Mouse (Mus musculus): ENCODE measurements around the gene Pla2g10. TPM values are rescaled to one million over a fixed set of nuclear protein-coding genes. Genes with fewer than 3 reads are reported as not detected.
"Not testable (repeated sequence)": the region's sequence is repeated elsewhere in the genome, so short reads cannot be mapped to it uniquely, and the experiment has no call there.

The Pla2g10 gene
- polyA plus RNA-seq (2012; ENCODE audit: insufficient read depth, insufficient read length, missing spikeins), result not detected in 2 replicates

DNA sequence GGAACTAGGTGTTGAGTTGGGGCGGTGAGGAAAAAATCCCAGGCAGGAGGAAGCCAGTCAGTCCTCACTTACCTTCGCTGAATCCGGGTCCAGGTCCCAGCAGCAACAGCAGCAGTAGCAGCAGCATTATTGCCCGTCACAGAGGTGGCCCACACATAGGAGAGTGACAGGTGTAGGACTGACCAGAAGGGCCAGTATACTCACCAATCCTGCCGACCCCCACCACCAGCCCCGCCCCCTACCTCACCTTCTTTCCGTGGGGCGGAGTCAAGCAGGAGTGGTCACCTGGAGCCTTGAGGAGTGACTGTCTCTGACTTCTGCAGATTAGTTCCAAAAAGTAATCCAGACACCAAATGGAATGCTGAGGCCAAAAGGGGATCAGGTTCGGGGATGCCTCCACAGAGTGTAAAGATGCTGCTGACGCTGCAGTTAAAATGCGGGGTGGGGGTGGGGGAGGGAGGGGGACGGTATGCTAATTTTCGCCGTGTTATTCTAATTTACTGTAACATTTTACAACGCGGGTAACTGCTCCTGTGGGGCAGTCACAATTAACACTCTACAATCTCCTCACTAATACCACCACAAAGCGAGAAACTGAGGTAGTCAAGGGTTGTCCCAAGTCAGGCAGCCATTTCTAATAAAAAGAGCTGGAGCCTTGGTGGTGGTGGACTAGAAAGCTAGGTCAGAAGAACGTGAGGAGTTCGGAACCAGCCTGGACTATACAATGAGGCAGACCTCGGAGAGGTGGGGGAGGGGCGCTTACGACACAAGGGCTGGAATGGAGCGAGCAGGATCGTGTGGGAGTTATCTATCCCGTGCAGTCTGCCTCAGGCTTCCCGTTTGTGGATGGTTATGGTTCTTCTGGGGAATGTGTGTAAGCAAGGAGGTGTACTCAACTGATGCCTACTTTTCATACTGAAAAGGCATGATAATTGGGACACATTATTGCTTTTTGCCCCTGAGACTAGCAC, at the start of gene Pla2g10:
Pla2g10 (minus strand) TSS at position 699 of the 971 bp plus-strand sequence.
- TF ChIP-seq CTCF (IDR thresholded peaks at IDR 0.05; ENCODE audit: low read depth, low read length) (no peak), POLR2A (IDR thresholded peaks at IDR 0.05; ENCODE audit: borderline replicate concordance, low read depth, low read length) (no peak)
- Histone ChIP-seq H3K4me1 (ENCODE audit: control insufficient read depth, insufficient read depth, low read length) (peaks cover 3% of the 10 kb centered on the region; the same call in 1 of the 2 replicates), H3K27ac (ENCODE audit: insufficient read depth, low read depth, low read length) (no peak within 1 kb of the TSS), H3K4me3 (ENCODE audit: insufficient read depth, low read length) (no peak within 1 kb of the TSS)

DNA sequence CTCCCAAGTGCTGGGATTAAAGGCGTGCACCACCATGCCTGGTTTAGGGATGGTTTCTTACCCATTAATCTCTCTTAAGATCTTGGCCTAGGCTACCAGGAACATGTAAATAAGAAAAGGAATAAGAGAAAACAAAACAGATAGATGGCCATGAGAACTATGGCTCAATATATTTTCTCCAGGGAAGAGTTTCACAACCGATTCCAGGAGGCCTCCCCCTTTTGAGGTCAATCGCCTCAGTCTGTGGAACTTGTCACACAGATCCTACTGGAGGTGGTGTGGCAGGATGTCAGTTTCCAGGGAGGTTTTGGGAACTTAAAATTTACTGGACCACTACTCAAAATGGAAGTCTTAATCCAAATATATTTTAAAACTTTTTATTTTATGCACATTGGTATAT, 43.9 kb upstream of the Pla2g10 start:
- H3K4me1 ChIP-seq (ENCODE audit: control insufficient read depth, insufficient read depth, low read length); H3K4me3 ChIP-seq (ENCODE audit: insufficient read depth, low read length); H3K27ac ChIP-seq (ENCODE audit: insufficient read depth, low read depth, low read length): not testable (repeated sequence)

DNA sequence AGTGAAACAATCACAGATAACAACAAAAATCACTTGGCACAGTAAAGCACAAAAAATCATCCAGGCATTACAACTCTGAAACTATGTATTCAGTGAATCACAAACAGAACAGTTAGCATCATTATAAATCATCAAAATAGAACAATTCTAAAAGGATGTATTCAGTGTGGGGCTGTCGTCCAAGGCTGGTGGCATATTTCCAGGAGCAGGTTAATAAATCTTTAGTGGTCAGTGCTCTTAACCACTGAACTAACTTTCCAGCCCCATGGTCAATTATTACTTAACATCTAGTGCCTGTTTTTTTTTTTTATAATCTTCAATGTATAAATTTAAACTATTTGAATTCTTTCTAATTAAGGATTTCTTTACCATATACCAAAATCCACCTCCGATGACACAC, 43.2 kb upstream of the Pla2g10 start:
- not testable (repeated sequence) for H3K4me3 ChIP-seq (ENCODE audit: insufficient read depth, low read length); H3K27ac ChIP-seq (ENCODE audit: insufficient read depth, low read depth, low read length); H3K4me1 ChIP-seq (ENCODE audit: control insufficient read depth, insufficient read depth, low read length)

DNA sequence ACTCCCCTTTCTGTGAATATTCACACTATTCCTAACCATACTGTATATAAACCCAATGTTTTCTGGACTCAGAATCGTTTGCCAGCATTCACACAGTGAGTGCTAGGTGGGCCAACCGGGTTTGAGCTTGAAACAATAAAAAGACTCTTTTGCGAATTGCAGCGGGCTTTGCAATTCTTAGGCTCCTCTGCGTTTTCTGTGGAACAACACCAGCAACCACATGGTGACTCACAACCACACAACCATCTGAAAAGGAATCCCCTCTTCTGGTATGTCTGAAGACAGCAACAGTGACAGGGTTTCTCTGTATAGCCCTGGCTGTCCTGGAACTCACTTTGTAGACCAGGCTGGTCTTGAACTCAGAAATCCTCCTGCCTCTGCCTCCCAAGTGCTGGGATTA, 41.3 kb upstream of the Pla2g10 start:
- H3K27ac ChIP-seq (ENCODE audit: insufficient read depth, low read depth, low read length); H3K4me1 ChIP-seq (ENCODE audit: control insufficient read depth, insufficient read depth, low read length); H3K4me3 ChIP-seq (ENCODE audit: insufficient read depth, low read length): not testable (repeated sequence)

DNA sequence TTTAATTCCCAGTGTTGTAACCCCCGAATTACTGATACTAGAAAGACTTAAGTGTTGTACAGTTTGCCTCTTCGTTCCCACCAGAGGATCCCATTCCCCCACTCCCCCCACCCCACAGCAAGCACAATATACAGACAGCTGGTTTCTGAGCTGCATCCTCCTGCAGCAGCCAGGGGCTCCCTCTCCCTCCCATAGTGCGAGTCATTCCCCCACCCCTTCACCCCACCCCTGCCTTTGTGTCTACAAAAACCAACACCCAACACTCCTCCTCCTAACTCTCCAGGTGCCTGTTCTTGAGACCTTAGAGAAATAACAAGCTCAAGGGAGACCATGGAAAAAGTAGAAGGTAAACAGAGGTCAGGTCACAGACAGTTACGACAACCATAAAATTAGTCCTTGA, 40.8 kb upstream of the Pla2g10 start:
- not testable (repeated sequence) for H3K4me3 ChIP-seq (ENCODE audit: insufficient read depth, low read length); H3K4me1 ChIP-seq (ENCODE audit: control insufficient read depth, insufficient read depth, low read length); H3K27ac ChIP-seq (ENCODE audit: insufficient read depth, low read depth, low read length)

GRCm38 (mm10) chr16:13766367-13766766, 35.6 kb upstream of the Pla2g10 start:
- no peak overlapping the region for H3K4me3 ChIP-seq (ENCODE audit: insufficient read depth, low read length)
- peak overlapping the region; percentile 11 for H3K27ac ChIP-seq (ENCODE audit: insufficient read depth, low read depth, low read length)
- peaks cover 8% of the 10 kb centered on the region for H3K4me1 ChIP-seq (ENCODE audit: control insufficient read depth, insufficient read depth, low read length)
- TF ChIP-seq POLR2A (IDR thresholded peaks at IDR 0.05; ENCODE audit: borderline replicate concordance, low read depth, low read length) (no peak), CTCF (IDR thresholded peaks at IDR 0.05; ENCODE audit: low read depth, low read length) (no peak)

- H3K4me1 ChIP-seq (ENCODE audit: control insufficient read depth, insufficient read depth, low read length), result peaks cover 8% of the 10 kb centered on the region
- no peak overlapping the region for H3K4me3 ChIP-seq (ENCODE audit: insufficient read depth, low read length)
- TF ChIP-seq CTCF (IDR thresholded peaks at IDR 0.05; ENCODE audit: low read depth, low read length) (no peak), POLR2A (IDR thresholded peaks at IDR 0.05; ENCODE audit: borderline replicate concordance, low read depth, low read length) (no peak)
- no peak overlapping the region for H3K27ac ChIP-seq (ENCODE audit: insufficient read depth, low read depth, low read length)
Measured at GRCm38 (mm10) chr16:13764519-13764918, 33.7 kb upstream of the Pla2g10 start.

- H3K27ac ChIP-seq (ENCODE audit: insufficient read depth, low read depth, low read length); H3K4me1 ChIP-seq (ENCODE audit: control insufficient read depth, insufficient read depth, low read length); H3K4me3 ChIP-seq (ENCODE audit: insufficient read depth, low read length): not testable (repeated sequence)
Measured at GRCm38 (mm10) chr16:13762807-13763206, 32.0 kb upstream of the Pla2g10 start.

DNA sequence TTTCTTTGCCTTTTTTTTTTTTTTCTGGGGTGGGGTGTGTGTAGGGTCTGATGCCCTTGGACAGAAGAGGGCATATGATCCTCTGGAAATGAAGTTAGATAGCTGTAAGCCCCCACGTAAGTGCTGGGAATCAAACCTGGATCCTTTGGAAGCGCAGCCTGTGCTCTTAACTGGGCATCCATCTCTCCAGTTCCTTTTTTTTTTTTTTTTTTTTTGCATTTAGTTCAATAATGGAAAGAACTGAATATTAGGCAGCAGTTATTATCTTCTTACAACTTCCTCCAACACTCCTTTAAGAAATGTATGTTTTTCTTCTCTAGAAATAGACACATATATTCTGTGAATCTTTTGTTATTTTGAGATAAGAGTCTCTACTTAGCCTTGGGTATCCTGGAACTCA, 27.0 kb upstream of the Pla2g10 start:
- TF ChIP-seq POLR2A (IDR thresholded peaks at IDR 0.05; ENCODE audit: borderline replicate concordance, low read depth, low read length), result no peak
- TF ChIP-seq CTCF (IDR thresholded peaks at IDR 0.05; ENCODE audit: low read depth, low read length), result no peak
- Histone ChIP-seq H3K4me1 (ENCODE audit: control insufficient read depth, insufficient read depth, low read length) (0 out of 2 replicates have a peak, but pooled peaks cover 3% of the 10 kb centered on the region), H3K4me3 (ENCODE audit: insufficient read depth, low read length) (no peak overlapping the region), H3K27ac (ENCODE audit: insufficient read depth, low read depth, low read length) (no peak overlapping the region)

DNA sequence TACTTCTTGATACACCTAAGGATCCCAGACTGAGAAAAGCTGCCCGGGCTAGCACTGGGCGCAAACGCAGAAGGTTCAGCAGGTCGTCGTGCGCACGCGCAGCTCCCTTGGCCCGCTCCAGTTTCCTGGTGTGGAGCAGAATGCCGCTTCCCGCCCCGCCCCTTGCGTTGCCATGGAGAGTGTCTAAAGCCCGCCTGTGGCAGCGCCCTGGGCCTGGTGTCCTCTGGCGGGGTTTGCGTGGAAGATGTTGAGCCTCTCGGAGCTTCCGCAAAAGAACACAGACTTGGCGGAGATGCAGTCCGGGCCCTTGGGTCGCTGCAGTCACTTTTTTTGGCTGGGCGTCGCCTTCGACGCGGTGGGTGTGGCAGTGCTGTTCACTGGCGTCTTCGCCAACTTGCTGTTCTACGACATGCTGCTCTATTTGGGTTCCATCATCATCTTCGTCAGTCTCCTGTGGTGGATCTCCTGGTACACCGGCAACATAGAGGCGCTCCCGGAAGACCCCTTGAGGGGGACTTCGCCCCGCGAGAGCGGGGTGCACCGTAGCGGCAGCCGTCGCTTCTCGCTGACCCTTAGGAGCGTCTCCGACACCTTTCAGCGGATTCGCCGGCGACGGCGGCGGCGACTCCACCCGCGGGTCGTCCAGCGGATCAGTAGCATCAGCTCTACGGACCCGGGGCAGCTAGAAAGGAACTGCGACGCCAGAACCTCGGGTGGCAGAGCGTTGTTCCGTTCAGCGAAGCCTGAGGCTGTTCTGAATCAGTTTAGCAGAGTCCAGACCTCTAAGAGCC, 23.8 kb upstream of the Pla2g10 start:
- TF ChIP-seq POLR2A (IDR thresholded peaks at IDR 0.05; ENCODE audit: borderline replicate concordance, low read depth, low read length) (no peak), CTCF (IDR thresholded peaks at IDR 0.05; ENCODE audit: low read depth, low read length) (no peak)
- H3K4me1 ChIP-seq (ENCODE audit: control insufficient read depth, insufficient read depth, low read length), result 0 out of 2 replicates have a peak, but pooled peaks cover 3% of the 10 kb centered on the region
- peak overlapping the region; percentile 66 for H3K4me3 ChIP-seq (ENCODE audit: insufficient read depth, low read length)
- H3K27ac ChIP-seq (ENCODE audit: insufficient read depth, low read depth, low read length), result peak overlapping the region; percentile 19

Data from bone marrow macrophage, adult 2 months (primary cell).